Mouse (Mus musculus): Measurements from ENCODE around the gene Lrba. TPM values are rescaled to one million over a fixed set of nuclear protein-coding genes. Genes with fewer than 3 reads are reported as not detected.
A peak's percentile ranks its signal among the peaks of the same experiment; 100 is the strongest.

Lrba gene
- polyA plus RNA-seq, 1 experiment from 2014 or later = 7.5 TPM

DNA sequence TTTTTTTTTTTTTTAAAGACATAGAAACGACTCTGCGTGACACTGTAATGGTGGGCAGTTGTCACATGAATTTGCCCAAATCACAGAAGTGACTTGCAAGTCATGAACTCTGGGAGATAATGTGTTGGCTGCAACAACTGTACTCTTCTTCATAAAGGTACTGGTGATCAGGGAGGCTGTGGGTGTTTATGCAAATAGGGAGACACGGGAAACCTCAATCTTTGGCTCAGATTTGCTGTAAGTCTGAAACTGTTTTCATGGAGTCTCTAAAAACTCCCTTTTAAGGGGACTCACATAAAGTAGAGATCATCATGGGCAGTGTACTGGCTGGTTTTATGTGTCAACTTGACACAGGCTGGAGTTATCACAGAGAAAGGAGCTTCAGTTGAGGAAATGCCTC, 603.0 kb downstream of the Lrba start:
- Histone ChIP-seq H3K36me3 (peaks cover 26% of the 10 kb centered on the region), H3K4me1 (replicated peaks) (peaks cover 13% of the 10 kb centered on the region), H3K9me3 (no peaks in the 10 kb centered on the region), H3K4me2 (no peak overlapping the region), H3K27ac (no peak overlapping the region), H3K4me3 (no peak overlapping the region), H3K27me3 (no peaks in the 10 kb centered on the region), H3K9ac (no peak overlapping the region)
- 93% methylated on average over 3 of the region's 3 CpGs for WGBS
- ATAC-seq (ENCODE audit: low FRiP score) = no peak

DNA sequence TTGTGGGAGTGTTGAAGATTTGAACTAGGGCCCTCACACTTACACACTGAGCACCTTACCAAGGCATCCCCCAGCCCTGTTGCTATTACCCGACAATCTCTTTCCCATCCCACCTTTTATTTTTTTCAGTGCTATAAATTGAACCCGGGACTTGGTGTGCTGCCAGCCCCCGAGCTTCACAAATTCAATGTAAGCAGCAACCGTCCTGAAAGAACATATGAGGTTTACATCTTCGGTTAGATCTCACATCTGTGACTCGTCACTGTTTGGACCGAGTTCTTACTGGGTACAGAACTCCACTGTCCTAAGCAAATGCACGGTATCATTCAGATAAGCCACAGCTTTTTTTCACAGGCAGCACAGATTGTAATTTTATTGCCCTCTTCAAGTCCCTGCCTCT, 607.6 kb downstream of the Lrba start:
- ATAC-seq (ENCODE audit: low FRiP score) = no peak
- no peak overlapping the region for H3K4me2 ChIP-seq
- no peaks in the 10 kb centered on the region for H3K27me3 ChIP-seq
- H3K4me1 ChIP-seq (replicated peaks) = peaks cover 37% of the 10 kb centered on the region
- no peaks in the 10 kb centered on the region for H3K9me3 ChIP-seq
- peaks cover 11% of the 10 kb centered on the region for H3K36me3 ChIP-seq
- H3K27ac ChIP-seq = peak overlapping the region; percentile 69
- H3K9ac ChIP-seq = no peak overlapping the region
- H3K4me3 ChIP-seq = no peak overlapping the region
- 59% methylated on average over 8 of the region's 8 CpGs for WGBS

Other genes starting within 250 kb of the Lrba start
- gene Prss48, start 222.2 kb upstream of the Lrba start, polyA plus RNA-seq (2015; fragmentation: Nextera tagmentation; extraction: Ambion mirVana) = not detected in 2 replicates
- 711 and 729 TPM in 2 replicates for gene Rps3a1, start 82.0 kb upstream of the Lrba start, polyA plus RNA-seq (2015; fragmentation: Nextera tagmentation; extraction: Ambion mirVana)

Data from hindbrain, embryonic 13.5 days (tissue).